Mouse (Mus musculus) megakaryocyte, adult 5-6 weeks (primary cell): ENCODE data around the gene Ptpn14. TPM values are rescaled to one million over a fixed set of nuclear protein-coding genes. Genes with fewer than 3 reads are reported as not detected.

Experiments
- ATAC-seq: 2 replicates; pipeline ENCODE4 v1.8.0; 2016; ENCODE audit warnings: mild to moderate bottlenecking, inconsistent platforms; ENCODE audit not compliant: poor library complexity, severe bottlenecking
- total RNA-seq, 2 experiments: library from RNA; stranded (forward) in 1 of 2; stranded (reverse) in 1 of 2; fragments of 153-499, 151-499 nt in 1 of 2; fragments of 221-1000, 200-1000 nt in 1 of 2; gene quantifications; 2 replicates each; pipeline versions ENCODE4 v1.2.3 to v1.2.4; 2015 to 2017

Gene Ptpn14
- total RNA-seq, 2 experiments from 2014 or later: 0.09 to 0.26 TPM

DNA sequence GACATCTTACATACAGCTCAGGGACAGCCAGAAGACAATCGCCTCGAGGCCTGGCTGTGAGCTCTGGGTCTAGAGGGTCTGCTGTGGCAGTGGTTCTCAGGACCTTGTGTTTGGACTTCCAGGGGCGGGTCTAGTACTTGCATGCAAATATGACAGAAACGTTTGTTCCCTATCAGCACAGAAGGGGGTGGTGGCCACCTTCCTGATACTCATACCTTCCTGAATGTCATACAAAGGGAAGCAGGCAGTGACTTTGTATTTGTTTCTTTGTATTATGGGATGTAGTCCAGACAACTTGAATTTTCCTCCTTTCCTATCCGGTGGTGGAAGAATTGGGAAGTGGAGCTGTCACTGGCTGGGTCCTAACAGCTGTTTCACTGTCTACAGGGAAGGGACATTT, 36.2 kb downstream of the Ptpn14 start:
- ATAC-seq: no peak

DNA sequence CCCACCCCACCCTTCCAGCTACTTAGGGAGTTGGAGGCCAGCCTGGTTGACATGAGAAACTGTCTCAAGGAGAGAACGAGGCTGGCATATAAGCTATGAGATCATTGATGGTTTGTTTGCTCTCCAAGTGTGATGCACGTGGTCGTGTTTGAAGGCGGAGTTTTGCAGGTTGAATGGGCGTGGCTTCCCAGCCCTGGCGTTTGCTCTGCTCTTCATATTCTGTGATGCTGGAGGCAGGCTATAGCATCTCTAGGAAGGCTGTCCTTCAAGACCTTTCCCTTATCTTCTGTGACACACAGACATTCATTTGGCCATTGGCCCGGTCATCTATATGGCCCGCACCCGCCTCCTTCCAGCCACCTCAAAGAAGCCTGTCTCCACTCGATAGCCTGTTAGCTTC, 39.1 kb downstream of the Ptpn14 start:
- no peak for ATAC-seq

DNA sequence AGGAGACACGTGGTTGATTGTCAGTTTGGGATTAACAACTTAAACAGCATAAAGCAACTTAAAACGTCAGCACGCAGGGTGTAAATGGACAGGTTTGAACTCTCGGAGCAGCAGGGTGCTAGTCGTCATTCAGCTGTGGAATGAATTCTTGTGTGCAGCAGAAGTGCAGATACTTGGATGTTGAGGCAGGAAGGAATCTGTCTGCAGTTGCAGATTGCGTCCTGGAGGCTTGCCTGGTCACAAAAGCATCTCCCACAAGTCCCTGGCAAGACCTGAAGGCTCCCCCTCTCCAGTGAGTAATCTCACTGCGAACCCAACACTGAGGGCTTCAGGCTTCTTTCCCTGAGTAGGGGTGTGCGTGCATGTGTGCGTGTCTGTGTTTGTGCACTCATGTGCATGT, 39.8 kb downstream of the Ptpn14 start:
- no peak for ATAC-seq

GRCm38 (mm10) chr1:189770516-189770915, 42.4 kb downstream of the Ptpn14 start:
- ATAC-seq: no peak

DNA sequence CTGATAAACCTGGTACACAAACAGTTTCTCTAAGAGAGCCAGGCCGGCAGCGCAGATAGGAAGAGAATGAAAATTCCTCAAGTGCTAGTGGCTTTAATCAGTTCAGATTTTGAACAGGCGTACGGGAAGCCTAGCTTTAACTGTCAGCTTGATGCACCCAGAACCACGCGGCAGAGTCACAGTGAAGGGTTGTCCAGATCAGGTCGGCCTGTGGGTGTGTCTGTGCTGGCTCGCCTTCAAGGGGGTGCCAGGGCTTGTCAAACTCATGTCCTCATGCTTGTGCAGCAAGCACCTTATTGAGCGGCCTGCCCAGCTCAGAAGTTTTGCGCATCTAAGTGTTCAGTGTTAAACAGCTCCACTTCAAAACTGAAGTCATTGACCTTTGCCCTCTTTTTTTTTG, 44.6 kb downstream of the Ptpn14 start:
- no peak for ATAC-seq

- no peak for ATAC-seq
These were observed 46.7 kb downstream of the Ptpn14 start for GRCm38 (mm10) chr1:189774778-189775177.

DNA sequence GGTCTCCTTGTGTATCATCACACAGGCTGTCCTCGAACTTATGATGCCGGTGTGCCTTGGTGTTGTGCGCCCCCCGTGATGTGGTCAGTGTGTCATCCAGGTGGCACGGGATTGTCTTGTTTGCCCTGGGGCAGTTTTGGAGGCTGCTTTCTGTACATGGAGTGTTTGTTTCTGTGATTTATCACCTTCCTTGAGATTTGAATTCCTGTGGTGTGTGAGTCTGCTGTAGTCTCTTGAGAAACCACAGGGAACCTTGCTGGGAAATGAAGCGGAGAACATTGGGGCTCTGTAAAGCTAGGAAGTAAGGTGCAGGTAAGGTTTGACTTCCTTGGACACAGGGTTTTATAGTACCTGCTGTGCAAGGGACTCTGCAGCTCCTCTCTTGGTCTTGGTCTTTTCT, 49.1 kb downstream of the Ptpn14 start:
- no peak for ATAC-seq

GRCm38 (mm10) chr1:189778343-189778742, 50.3 kb downstream of the Ptpn14 start:
- ATAC-seq: no peak

GRCm38 (mm10) chr1:189779226-189779625, 51.2 kb downstream of the Ptpn14 start:
- no peak for ATAC-seq

DNA sequence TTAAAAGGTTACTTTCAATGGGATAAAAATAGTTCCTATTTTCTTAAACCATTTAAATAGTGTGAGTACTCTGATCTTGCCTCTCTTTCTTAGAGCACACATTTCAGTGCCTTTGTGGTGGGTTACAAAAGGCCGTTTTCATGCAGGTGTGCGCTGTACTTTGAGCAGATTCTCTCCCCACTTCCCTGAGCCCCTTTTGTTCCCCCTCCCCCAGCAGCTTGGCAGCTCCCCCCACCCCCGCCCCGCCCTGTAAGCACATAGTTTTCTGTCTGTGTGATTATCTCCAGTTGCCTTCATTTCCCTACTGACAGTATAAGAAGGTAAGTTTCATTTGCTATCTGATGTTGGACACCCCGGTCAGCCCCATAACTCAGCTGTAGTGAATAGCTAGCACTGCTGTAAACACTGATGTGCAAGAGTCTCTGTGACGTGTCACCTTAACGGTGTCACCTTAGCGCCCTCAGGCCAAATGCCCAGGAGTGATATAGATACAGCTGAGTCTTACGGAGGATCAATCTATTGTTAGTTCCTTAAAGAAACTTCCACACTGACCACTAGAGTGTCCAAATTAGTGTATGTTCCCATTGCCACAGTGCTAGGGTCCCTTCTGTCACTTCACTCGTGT, 53.8 kb downstream of the Ptpn14 start:
- ATAC-seq: peak; percentile 22; the same call in 1 of the 2 replicates

GRCm38 (mm10) chr1:189782709-189783108, 54.6 kb downstream of the Ptpn14 start:
- no peak for ATAC-seq

GRCm38 (mm10) chr1:189784503-189784902, 56.4 kb downstream of the Ptpn14 start:
- no peak for ATAC-seq

- ATAC-seq: no peak
These were observed 58.8 kb downstream of the Ptpn14 start for GRCm38 (mm10) chr1:189786707-189787485.

GRCm38 (mm10) chr1:189789545-189789944, 61.5 kb downstream of the Ptpn14 start:
- no peak for ATAC-seq

GRCm38 (mm10) chr1:189790666-189791065, 62.6 kb downstream of the Ptpn14 start:
- no peak for ATAC-seq

- ATAC-seq: no peak
These were observed 63.6 kb downstream of the Ptpn14 start for GRCm38 (mm10) chr1:189791534-189792217.

DNA sequence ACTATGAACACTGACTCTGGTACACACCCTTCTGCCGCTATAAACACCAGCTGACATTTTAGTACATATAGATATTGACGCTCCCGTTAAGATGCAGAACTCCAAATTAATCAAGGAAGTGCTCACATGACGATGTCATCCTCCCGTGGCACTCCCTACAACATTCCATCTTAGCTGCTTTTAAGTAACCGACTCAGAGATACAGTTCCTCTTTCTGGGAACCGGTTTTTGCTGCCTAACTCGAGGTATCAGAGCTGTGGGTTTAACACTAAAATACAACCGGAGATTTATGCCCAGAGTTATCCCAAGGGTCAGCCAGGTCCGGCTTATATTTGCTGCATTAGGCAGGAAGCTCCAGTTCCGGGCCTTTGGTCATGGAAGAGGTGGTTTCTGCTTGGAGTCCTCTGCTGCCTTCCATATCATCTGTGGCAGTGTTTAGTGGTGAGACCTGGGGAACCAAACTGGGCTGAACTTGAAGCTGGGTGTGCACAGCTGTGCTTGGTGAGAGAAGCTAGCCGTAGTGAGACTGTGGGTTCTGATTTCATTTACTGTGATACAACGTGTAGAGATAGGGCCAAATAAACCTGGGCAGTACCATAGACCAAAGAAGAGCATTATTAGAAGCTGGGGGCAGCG, 64.6 kb downstream of the Ptpn14 start:
- peak; percentile 68 for ATAC-seq

- ATAC-seq: peak; percentile 93
These were observed 70.9 kb downstream of the Ptpn14 start for GRCm38 (mm10) chr1:189798949-189799348.

DNA sequence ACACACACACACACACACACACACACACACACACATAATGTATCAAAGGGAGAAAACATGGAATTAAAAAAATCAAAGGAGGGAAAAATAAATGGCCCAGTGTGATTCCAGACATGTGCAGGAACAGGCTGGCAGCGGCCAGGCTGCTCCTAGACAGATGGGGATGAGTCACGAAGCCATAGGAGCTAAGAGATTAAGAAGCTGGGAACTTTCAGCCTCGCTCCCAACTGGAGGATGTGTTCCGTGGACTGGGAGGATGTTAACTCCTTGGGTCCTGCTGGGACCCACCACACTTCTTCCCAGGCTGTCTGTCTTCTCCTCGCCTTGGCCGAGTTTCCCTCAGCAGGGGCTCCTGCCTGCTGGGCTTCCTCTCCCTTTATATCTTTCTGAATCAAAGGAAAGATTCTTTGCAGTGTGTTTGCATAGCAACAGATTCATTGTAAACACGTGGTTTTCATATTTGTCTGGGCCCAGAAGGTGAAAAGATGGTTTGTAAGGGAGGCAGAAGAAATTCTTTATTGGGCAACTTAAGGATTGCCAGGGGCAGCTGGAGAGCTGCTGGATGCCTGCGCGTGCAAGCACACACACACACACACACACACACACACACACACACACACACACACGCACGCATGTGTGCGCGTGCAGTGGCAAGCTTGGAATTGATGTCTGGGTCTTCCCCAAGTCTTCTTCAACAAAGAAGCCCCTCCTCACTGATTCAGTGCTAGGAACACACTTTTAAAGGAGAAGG, 72.3 kb downstream of the Ptpn14 start:
- ATAC-seq: no peak

GRCm38 (mm10) chr1:189801303-189801702, 73.2 kb downstream of the Ptpn14 start:
- ATAC-seq: no peak

DNA sequence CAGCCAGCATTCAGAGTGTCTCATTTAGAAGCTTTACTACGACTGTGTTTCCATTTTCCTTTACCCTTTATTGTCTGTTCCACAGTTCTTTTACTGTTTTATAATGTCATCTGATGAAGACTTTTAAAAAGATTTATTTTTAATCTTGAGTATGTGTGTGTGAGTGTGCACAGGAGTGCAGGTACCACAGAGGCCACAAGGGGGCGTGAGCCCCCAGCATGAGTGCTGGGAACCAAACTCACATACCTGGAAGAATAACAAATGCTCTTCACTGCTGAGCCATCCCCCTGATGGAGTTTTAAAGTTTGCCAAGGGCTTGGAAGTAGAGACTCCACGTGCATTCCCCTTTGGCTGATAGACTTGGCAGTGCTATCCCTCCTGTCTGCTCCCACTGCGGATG, 74.5 kb downstream of the Ptpn14 start:
- ATAC-seq: no peak
